Mouse (Mus musculus): ENCODE measurements at regions not wholly inside any gene's neighbourhood (a gene's known extent, or its start where the extent isn't known, plus 50 kb on each side); places are given as distances from the start of the nearest gene placed in this dataset.

DNA sequence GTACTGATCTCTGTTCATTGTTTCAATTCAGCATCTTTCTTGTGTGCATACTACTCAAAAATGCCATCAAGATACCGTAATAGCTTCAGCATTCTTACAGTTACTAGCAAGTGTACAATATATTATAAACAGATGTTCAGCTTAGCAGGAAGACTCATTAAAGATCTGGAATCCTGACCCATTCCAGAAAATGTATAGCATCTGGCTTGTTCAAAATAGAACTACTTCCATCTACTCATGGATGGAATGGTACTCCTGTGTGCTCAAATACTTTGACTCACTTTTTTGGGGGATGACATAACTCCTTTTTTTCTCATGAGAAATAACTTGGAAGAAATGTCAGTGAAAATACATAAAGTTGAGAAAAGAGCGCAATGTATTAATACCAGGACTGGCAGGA, 291.2 kb upstream of the Manea start:
- TF ChIP-seq ETS1 (IDR thresholded peaks at IDR 0.05; ENCODE audit: low read depth, low read length) (no peak), E2F4 (IDR thresholded peaks at IDR 0.05; ENCODE audit: borderline replicate concordance, low read depth, low read length) (no peak), USF1 (IDR thresholded peaks at IDR 0.05; ENCODE audit: low read depth, low read length) (no peak), NELFE (IDR thresholded peaks at IDR 0.05; ENCODE audit: low read depth, low read length) (no peak), SMC3 (IDR thresholded peaks at IDR 0.05; ENCODE audit: low read depth, low read length) (no peak), RCOR1 (IDR thresholded peaks at IDR 0.05; ENCODE audit: low read depth, low read length) (no peak), ELF1 (IDR thresholded peaks at IDR 0.05; ENCODE audit: low read depth, low read length) (no peak), CHD1 (IDR thresholded peaks at IDR 0.05; ENCODE audit: low read depth, low read length) (no peak), BHLHE40 (IDR thresholded peaks at IDR 0.05; ENCODE audit: borderline replicate concordance, low read depth, low read length) (no peak), ZNF384 (IDR thresholded peaks at IDR 0.05; ENCODE audit: low read depth, low read length) (no peak)
- Histone ChIP-seq H3K4me3 (ENCODE audit: control insufficient read depth in 1 of 2, insufficient read depth in 1 of 2, low read depth in 2 of 2, low read length in 2 of 2) (no peak overlapping the region), H3K27ac (ENCODE audit: control insufficient read depth, low read depth, low read length) (no peak overlapping the region), H3K79me2 (ENCODE audit: control insufficient read depth, insufficient read depth, low read length, poor library complexity) (no peaks in the 10 kb centered on the region), H3K9ac (ENCODE audit: control insufficient read depth, low read depth, low read length, poor library complexity, severe bottlenecking) (no peak overlapping the region), H3K4me1 (ENCODE audit: control insufficient read depth in 1 of 2, insufficient read depth in 2 of 2, low read length in 2 of 2) (no peaks in the 10 kb centered on the region), H3K9me3 (replicated peaks; ENCODE audit: insufficient read depth, low read length) (no peaks in the 10 kb centered on the region), H3K36me3 (ENCODE audit: control insufficient read depth in 1 of 2, insufficient read depth in 2 of 2, low read length in 2 of 2) (no peaks in the 10 kb centered on the region), H3K27me3 (ENCODE audit: control insufficient read depth in 1 of 2, insufficient read depth in 2 of 2, low read length in 2 of 2) (no peaks in the 10 kb centered on the region)
- no peak for DNase-seq (ENCODE audit: low read depth, low spot score)

DNA sequence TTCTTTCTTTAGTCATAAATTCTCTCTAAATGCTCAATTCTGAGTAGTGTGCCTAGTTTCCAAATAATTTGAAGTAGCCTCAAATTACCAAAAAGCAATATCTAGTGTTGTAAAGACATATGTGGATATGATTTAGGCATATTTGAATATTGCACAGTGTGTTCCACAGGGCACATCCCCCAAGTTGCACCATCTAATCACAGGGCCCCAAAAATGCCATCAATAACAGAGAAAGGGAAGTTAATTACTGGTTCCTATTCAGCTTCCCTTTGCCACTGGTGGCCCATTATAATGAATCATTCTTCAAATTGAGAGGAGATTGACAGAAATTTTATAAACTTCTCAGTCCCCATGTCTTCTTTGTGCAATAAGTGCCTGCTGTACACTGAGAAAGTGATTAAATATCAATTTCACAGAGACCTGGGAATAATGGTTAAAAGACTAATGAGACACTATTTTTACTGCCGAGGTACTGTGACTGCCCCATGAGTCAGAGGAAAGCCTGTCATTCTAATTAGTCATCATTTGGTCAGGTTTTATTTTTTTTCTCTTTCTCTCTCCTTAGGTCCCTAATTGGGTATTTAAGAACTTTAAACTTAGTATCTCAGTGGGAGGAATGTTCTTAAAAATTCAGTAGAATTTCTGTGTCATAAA, 284.0 kb upstream of the Manea start:
- TF ChIP-seq EP300 (IDR thresholded peaks at IDR 0.05; ENCODE audit: low read depth in 1 of 2, low read length in 2 of 2) (no peak), RCOR1 (IDR thresholded peaks at IDR 0.05; ENCODE audit: low read depth, low read length) (no peak), MXI1 (IDR thresholded peaks at IDR 0.05; ENCODE audit: low read depth, low read length) (no peak), TAL1 (IDR thresholded peaks at IDR 0.05; ENCODE audit: low read length) (no peak), BHLHE40 (IDR thresholded peaks at IDR 0.05; ENCODE audit: borderline replicate concordance, low read depth, low read length) (no peak), MYC (IDR thresholded peaks at IDR 0.05; ENCODE audit: low read depth, low read length) (no peak), NRF1 (IDR thresholded peaks at IDR 0.05; ENCODE audit: insufficient read depth, low read depth, low read length, poor library complexity, severe bottlenecking) (no peak), ETS1 (IDR thresholded peaks at IDR 0.05; ENCODE audit: low read depth, low read length) (no peak), ZMIZ1 (IDR thresholded peaks at IDR 0.05; ENCODE audit: low read depth, low read length) (no peak), MAZ (IDR thresholded peaks at IDR 0.05; ENCODE audit: low read depth, low read length) (no peak), NELFE (IDR thresholded peaks at IDR 0.05; ENCODE audit: low read depth, low read length) (no peak), SIN3A (IDR thresholded peaks at IDR 0.05; ENCODE audit: low read length) (no peak), E2F4 (IDR thresholded peaks at IDR 0.05; ENCODE audit: borderline replicate concordance, low read depth, low read length) (no peak), POLR2AphosphoS5 (IDR thresholded peaks at IDR 0.05; ENCODE audit: borderline replicate concordance, low read depth, low read length) (no peak), USF1 (IDR thresholded peaks at IDR 0.05; ENCODE audit: low read depth, low read length) (no peak), KAT2A (conservative IDR thresholded peaks at IDR 0.05; ENCODE audit: low read depth, low read length) (no peak), POLR2A (IDR thresholded peaks at IDR 0.05; ENCODE audit: control insufficient read depth in 1 of 2, insufficient read depth in 1 of 2, low read depth in 1 of 2, low read length in 2 of 2, poor library complexity in 1 of 2) (no peak), CHD1 (IDR thresholded peaks at IDR 0.05; ENCODE audit: low read depth, low read length) (no peak)
- no peak for DNase-seq (ENCODE audit: low read depth, low spot score)
- no peak overlapping the region for H3K9ac ChIP-seq (ENCODE audit: control insufficient read depth, low read depth, low read length, poor library complexity, severe bottlenecking)
- no peaks in the 10 kb centered on the region for H3K9me3 ChIP-seq (replicated peaks; ENCODE audit: insufficient read depth, low read length)
- no peaks in the 10 kb centered on the region for H3K27me3 ChIP-seq (ENCODE audit: control insufficient read depth in 1 of 2, insufficient read depth in 2 of 2, low read length in 2 of 2)
- H3K79me2 ChIP-seq (ENCODE audit: control insufficient read depth, insufficient read depth, low read length, poor library complexity): no peaks in the 10 kb centered on the region
- H3K27ac ChIP-seq (ENCODE audit: control insufficient read depth, low read depth, low read length): no peak overlapping the region
- H3K4me3 ChIP-seq (ENCODE audit: control insufficient read depth in 1 of 2, insufficient read depth in 1 of 2, low read depth in 2 of 2, low read length in 2 of 2): no peak overlapping the region
- no peaks in the 10 kb centered on the region for H3K4me1 ChIP-seq (ENCODE audit: control insufficient read depth in 1 of 2, insufficient read depth in 2 of 2, low read length in 2 of 2)
- no peaks in the 10 kb centered on the region for H3K36me3 ChIP-seq (ENCODE audit: control insufficient read depth in 1 of 2, insufficient read depth in 2 of 2, low read length in 2 of 2)
